Mouse (Mus musculus) kidney, postnatal 0 days (tissue): ENCODE measurements around the gene Ascl4. TPM values are rescaled to one million over a fixed set of nuclear protein-coding genes. Genes with fewer than 3 reads are reported as not detected.

Source experiments
- ATAC-seq: fragments of 200-750 bp; cut with Nextera tagmentation; replicated peaks from 2 replicates; pipeline ENCODE4 v1.8.0; 2017; ENCODE audit warnings: low read depth, moderate number of reproducible peaks, moderate TSS enrichment, moderate library complexity; ENCODE audit not compliant: low FRiP score
- DNase-seq: peaks from one replicate; pipeline ENCODE4 v3.0.0-alpha.2; 2016; ENCODE audit warnings: low spot score
- H3K27ac ChIP-seq: fragments of 300-500 bp; sonication (generic); 2 replicates; pipeline ENCODE4 v1.5.1; 2014; ENCODE audit warnings: mild to moderate bottlenecking
- H3K27me3 ChIP-seq: fragments of 300-500 bp; sonication (generic); 2 replicates; pipeline ENCODE4 v1.6.1; 2014; ENCODE audit warnings: low read length, mixed read lengths; ENCODE audit not compliant: insufficient read depth
- H3K36me3 ChIP-seq: fragments of 300-500 bp; sonication (generic); 2 replicates; pipeline ENCODE4 v1.6.1; 2014; ENCODE audit warnings: low read length, mixed read lengths; ENCODE audit not compliant: insufficient read depth
- H3K4me1 ChIP-seq: fragments of 300-500 bp; sonication (generic); replicated peaks from 2 replicates; pipeline ENCODE4 v1.6.1; 2014; ENCODE audit warnings: antibody characterized with exemption, low read length, mixed read lengths; ENCODE audit not compliant: insufficient read depth
- H3K4me2 ChIP-seq: fragments of 300-500 bp; sonication (generic); 2 replicates; pipeline ENCODE4 v1.6.1; 2014; ENCODE audit warnings: mild to moderate bottlenecking, low read length, moderate library complexity, mixed read lengths
- H3K4me3 ChIP-seq: fragments of 300-500 bp; sonication (generic); replicated peaks from 2 replicates; pipeline ENCODE4 v1.5.1; 2014; ENCODE audit warnings: low read depth, low read length
- H3K9ac ChIP-seq: fragments of 300-500 bp; sonication (generic); 2 replicates; pipeline ENCODE4 v1.6.1; 2014; ENCODE audit warnings: low read depth, low read length
- H3K9me3 ChIP-seq: fragments of 300-500 bp; sonication (generic); replicated peaks from 2 replicates; pipeline ENCODE4 v1.6.1; 2016; ENCODE audit warnings: low read length, inconsistent platforms, mixed read lengths
- CTCF ChIP-seq: IDR thresholded peaks from 2 replicates; pipeline ENCODE4 v1.5.1; 2016; ENCODE audit warnings: antibody characterized with exemption, low read depth, mild to moderate bottlenecking, moderate library complexity
- WGBS: fragments of 180-500 bp; shearing (Covaris S2); extraction: QIAGEN DNeasy Blood & Tissue Kit; methylation state at CpG from one replicate; pipeline ENCODE4 v1.1.7; 2014; 5-methylcytosine and 5-hydroxymethylcytosine counted together
- polyA plus RNA-seq: library from polyadenylated mRNA; unstranded; fragments of >200 nt; fragmentation: Nextera tagmentation; extraction: Ambion mirVana; gene quantifications from 2 replicates; pipeline ENCODE4 v1.2.1, GENCODE M21; 2015

Gene Ascl4
- polyA plus RNA-seq: 1.6 and 1.7 TPM in 2 replicates

DNA sequence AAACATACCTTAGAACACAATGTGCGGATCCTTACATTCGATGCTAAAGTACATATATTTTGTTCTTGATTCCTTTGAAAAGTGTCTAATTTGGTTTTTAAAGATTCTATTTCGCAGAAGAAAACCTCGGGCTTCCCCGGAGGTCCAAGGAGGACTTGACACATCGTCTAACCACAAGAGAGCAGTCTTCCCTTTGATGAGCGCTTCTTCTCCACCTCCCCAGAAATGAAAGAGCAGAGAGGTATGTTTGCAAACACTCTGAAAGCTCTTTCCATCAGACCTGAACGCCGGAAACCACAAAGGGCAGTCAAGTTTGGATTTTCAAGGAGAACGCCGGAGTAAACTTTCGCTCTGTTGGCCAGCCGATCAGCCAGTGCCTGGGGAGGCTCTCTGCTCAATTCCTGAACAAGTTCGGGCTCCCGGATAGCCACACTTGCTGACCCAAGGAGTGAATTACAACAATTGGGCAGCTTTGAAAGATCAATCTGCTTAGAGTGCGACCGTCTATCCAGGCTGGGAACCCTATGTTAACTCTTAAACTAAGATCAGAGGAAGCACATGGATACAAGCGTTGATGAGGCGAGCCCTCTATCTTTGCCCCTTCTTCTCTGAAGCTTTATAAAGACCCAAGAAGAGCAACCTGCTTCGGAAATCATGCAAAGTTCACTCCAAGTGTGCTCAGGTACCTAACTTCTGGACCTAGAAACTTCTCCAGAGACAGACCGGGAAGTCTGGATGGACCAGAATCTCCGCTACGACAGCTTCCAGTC is at the start of gene Ascl4:
Ascl4 (plus strand) TSS at position 6 of the 770 bp plus-strand sequence.
- Histone ChIP-seq H3K4me3 (peak within 1 kb of the TSS; percentile 53), H3K27ac (peak within 1 kb of the TSS; percentile 47), H3K9me3 (no peaks in the 10 kb centered on the region), H3K36me3 (no peaks in the 10 kb centered on the region), H3K4me2 (peak within 1 kb of the TSS; percentile 96), H3K4me1 (no peaks in the 10 kb centered on the region; the same call in 1 of the 2 replicates), H3K9ac (peak within 1 kb of the TSS; percentile 49; the same call in 1 of the 2 replicates), H3K27me3 (no peaks in the 10 kb centered on the region)
- TF ChIP-seq CTCF: peak; percentile 8; the same call in 1 of the 2 replicates
- 1% methylated on average over 23 of the region's 23 CpGs for WGBS
- DNase-seq (peak; percentile 37), ATAC-seq (peak; percentile 29; the same call in 1 of the 2 replicates)

DNA sequence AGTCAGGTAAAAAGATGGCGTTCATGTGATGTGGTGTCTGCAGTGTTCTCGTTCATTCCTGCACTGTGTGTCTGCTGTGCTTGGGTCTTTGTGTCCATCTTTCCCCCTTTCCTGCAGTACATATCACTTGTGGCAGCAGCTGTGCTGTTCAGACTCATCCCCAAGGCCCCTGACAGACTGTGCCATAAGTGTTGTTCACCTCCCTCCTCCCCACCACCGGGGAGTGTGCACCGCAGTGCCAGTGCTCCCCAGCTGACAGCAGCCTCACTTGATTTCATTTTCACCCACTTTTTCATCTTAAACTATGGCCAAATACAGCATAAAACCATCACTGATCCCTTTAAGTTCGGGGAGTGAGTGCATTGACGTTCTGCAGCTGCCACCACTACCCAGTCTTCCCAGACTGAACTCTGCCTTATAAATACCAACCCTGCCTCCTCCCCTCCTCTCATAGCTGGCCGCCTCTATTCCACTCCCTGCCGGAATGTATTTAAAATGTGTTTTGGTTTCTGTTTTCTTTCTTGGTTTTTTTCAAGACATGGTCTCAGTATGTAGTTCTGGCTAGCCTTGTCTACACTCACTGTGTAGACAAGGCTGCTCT is 47.5 kb upstream of the Ascl4 start:
- Histone ChIP-seq H3K4me1 (no peaks in the 10 kb centered on the region), H3K4me2 (no peak overlapping the region), H3K36me3 (peaks cover 53% of the 10 kb centered on the region; the same call in 1 of the 2 replicates), H3K27me3 (no peaks in the 10 kb centered on the region), H3K4me3 (no peak overlapping the region), H3K27ac (no peak overlapping the region), H3K9ac (no peak overlapping the region), H3K9me3 (no peaks in the 10 kb centered on the region)
- ATAC-seq (peak; percentile 13; the same call in 1 of the 2 replicates), DNase-seq (no peak)
- no peak for TF ChIP-seq CTCF
- WGBS: 78% methylated on average over 8 of the region's 8 CpGs

DNA sequence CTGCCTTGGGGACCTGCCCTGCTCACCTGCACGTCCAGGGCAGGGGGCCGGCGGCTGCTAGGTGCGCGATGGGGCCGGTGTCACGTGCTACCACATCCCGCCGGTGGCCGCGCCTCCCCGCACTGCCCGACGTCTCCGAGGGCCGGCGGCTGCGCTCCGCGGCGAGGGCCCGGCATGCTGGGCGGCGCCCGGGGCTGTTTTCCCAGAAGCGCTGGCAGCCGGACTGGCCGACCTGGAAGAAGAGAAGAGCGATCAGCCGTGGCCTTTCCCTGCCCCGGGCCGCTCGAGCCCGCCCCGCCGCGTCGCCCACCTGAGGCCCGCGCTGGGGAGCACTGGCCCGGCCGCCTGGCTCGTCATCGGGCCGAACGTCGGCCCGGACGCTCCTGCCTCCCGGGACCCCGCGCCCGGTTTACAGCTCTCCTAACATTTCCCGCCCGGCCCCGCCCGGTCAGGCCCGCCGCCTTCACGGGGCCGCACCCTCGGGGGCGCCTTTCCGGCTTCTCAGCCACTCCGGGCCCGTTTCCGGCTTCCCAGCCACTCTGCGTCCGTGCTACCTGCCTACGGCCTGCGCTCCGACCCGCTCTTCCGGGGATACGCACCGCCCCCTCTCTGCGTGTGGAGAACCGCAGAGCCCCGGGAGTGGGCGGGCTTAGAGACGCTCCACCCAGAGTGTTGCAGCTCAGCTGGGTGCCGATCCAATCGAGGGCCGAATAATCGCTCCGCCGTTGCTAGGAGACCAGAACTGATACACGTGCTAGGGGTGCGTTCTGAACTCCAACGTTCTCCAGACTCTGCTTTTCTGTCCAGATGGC is 10.8 kb upstream of the Ascl4 start, which contains the start of gene Prdm4:
Prdm4 (minus strand) TSS at position 645 of the 812 bp plus-strand sequence.
- WGBS: under 1% methylated on average over 86 of the region's 90 CpGs
- Histone ChIP-seq H3K9ac (peak within 1 kb of the TSS; percentile 92), H3K4me1 (0 out of 2 replicates have a peak, but pooled peaks cover 6% of the 10 kb centered on the region), H3K27ac (peak within 1 kb of the TSS; percentile 84), H3K27me3 (no peaks in the 10 kb centered on the region), H3K4me3 (peak within 1 kb of the TSS; percentile 88), H3K4me2 (peak within 1 kb of the TSS; percentile 91), H3K9me3 (no peaks in the 10 kb centered on the region), H3K36me3 (peaks cover 17% of the 10 kb centered on the region)
- ATAC-seq (peak; percentile 99), DNase-seq (peak; percentile 99)
- TF ChIP-seq CTCF: peak; percentile 66

DNA sequence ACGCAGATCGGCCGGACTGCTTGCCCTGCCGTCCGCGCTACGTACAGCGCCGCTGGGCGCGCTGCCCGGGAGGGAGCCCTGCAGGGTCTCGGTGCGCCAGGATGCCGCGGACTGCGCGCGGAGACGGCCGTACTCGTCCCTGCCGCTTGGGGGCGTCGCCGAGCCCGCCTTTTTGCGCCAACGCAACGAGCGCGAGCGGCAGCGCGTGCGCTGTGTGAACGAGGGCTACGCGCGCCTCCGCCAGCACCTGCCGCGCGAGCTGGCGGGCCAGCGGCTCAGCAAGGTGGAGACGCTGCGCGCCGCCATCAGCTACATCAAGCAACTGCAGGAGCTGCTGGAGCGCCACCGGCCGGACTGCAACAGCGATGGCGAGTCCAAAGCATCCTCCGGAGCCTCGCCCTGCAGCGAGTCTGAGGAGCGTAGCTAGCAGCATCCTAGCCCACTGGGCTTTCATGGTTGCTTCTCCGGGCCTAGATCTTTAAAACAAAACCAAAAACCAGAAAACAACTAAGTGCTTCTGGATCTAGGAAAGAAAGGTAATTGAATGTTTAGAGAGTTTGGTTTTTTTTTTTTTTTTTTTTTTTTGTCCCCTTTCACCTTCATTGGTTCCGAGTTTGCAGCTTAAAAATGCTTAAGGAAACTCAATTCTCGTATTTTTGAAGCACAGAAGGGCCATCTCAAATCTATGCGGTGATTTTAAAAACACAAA is 1.2 kb downstream of the Ascl4 start:
- ATAC-seq (peak; percentile 80), DNase-seq (peak; percentile 67)
- peak overlapping the region; percentile 47 for H3K27ac ChIP-seq
- H3K9me3 ChIP-seq: no peaks in the 10 kb centered on the region
- under 1% methylated on average over 63 of the region's 63 CpGs for WGBS
- peak overlapping the region; percentile 96 for H3K4me2 ChIP-seq
- H3K36me3 ChIP-seq: no peaks in the 10 kb centered on the region
- H3K4me3 ChIP-seq: peak overlapping the region; percentile 53
- no peaks in the 10 kb centered on the region for H3K27me3 ChIP-seq
- TF ChIP-seq CTCF: peak; percentile 57
- H3K4me1 ChIP-seq: no peaks in the 10 kb centered on the region; the same call in 1 of the 2 replicates
- H3K9ac ChIP-seq: peak overlapping the region; percentile 49; the same call in 1 of the 2 replicates

DNA sequence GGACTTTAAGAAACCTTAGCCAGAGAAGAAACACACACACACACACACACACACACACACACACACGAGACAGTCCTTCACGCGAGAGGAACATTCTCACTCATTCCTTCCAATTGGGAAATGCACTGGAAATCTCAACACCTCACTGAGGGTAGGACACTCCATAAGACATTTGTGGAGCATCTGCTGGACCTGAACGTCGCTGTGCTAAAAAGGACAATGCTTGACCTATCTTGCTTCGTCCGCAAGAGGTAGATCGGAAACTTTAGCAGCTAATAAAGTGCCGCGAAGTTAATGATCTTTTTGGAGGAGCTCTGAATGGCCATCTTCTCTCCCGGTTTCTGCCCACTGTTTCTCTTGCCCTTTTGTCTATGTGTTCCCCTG is 1.7 kb downstream of the Ascl4 start:
- peak overlapping the region; percentile 96 for H3K4me2 ChIP-seq
- no peak overlapping the region for H3K9ac ChIP-seq
- no peaks in the 10 kb centered on the region for H3K9me3 ChIP-seq
- no peaks in the 10 kb centered on the region for H3K36me3 ChIP-seq
- DNase-seq (no peak), ATAC-seq (no peak)
- 0 out of 2 replicates have a peak overlapping the region, but pooled peaks have one; percentile 53 for H3K4me3 ChIP-seq
- H3K27ac ChIP-seq: no peak overlapping the region
- no peaks in the 10 kb centered on the region; the same call in 1 of the 2 replicates for H3K4me1 ChIP-seq
- 38% methylated on average over 11 of the region's 11 CpGs for WGBS
- no peaks in the 10 kb centered on the region for H3K27me3 ChIP-seq
- no peak for TF ChIP-seq CTCF
